Mouse (Mus musculus): ENCODE measurements around the gene Clspn. TPM values are rescaled to one million over a fixed set of nuclear protein-coding genes. Genes with fewer than 3 reads are reported as not detected.

The Clspn gene
- polyA plus RNA-seq (2015; fragmentation: Nextera tagmentation; extraction: Ambion mirVana) = 22.4 and 24.5 TPM in 2 replicates

DNA sequence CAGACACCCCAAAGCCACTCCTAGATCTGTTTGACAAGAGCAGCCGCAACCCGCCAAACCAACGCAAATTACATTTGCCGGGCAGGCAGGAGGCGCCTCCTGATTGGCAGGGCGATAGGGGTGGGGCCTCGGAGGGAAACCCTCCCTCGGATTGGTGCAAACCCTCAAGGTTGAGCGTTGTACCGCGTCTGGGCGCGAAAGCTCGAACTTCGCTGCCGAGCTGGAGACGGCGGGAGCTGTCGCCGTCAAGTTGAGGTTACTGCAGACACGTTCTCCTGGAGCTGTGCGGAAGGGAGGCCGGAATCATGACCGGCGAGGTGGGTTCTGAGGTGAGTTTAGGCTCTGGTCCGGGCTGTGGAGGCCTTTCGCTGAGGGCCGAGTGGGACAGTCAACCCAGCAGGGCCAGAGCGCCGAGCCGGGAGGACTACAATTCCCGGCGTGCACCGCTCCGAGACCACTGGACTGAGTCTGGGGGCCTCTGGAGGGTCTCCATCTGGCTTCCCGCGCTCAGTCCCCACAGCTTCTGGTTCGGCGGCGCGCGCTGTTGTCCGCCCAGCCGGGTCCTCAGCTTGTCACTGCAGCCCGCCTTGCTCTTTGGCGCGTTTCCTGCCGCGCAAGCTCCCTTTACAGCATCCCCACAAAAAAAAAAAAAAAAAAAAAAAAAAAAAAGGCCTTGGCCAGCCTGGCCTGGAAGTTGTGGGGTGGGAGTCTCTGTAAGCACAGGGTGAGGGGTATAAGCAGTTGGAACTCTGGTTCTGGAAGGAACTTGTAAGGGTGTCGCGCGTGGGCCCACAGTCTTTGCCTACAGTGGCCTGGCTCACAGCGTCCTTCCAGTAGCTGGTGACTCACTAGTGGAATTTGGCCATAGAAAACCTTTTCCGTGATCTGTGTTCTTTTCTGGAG, at the start of gene Clspn:
Clspn (plus strand) TSS at position 127 of the 903 bp plus-strand sequence.
- Histone ChIP-seq H3K9me3 (no peaks in the 10 kb centered on the region), H3K4me3 (peak within 1 kb of the TSS; percentile 73), H3K9ac (peak within 1 kb of the TSS; percentile 84), H3K36me3 (peaks cover 20% of the 10 kb centered on the region), H3K27me3 (replicated peaks) (no peaks in the 10 kb centered on the region), H3K4me2 (peak within 1 kb of the TSS; percentile 78), H3K27ac (replicated peaks) (peak within 1 kb of the TSS; percentile 55; the same call in 1 of the 2 replicates), H3K4me1 (peaks cover 24% of the 10 kb centered on the region)
- 1% methylated on average over 54 of the region's 54 CpGs for WGBS
- peak; percentile 89 for ATAC-seq (ENCODE audit: extremely low read depth, insufficient number of reproducible peaks, low FRiP score, low TSS enrichment)

DNA sequence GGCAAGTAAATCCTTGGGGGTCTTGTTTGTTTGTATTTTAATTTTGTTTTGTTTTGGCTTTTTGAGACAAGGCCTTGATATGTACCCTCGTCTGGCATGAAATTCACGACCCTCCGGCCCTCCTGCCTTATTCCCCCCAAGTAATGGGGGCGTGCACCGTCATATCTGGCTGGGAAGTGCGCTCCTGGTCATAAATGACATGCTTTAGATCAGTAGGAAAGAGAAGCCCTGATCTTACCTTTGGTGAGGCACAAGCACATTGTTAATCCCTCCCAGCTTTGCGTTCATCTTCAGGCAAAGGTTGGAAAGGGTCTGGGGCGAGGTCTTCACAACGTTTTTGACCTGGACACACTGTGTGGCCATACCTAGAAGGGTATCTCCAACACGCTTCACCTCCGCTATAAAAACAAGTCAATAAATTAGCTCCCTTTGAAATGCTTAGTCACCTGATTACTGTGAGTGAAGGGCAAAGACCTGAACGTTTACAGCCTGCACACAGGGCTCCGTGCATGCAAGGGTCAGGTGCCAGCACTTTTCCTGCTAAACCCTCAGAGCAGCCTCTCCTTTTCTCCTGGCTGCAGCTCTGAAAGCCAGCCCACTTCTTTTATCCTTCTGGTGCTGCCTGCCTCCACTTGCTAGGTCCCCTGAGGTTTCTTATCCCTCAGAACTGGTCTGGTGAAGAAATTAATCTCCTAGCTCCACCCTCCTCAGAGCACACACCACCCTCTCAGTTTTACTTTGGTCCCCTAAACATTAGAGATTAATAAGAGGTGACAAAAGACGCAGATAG, 48.4 kb upstream of the Clspn start:
- Histone ChIP-seq H3K4me2 (no peak overlapping the region), H3K9ac (no peak overlapping the region), H3K27ac (replicated peaks) (no peak overlapping the region), H3K9me3 (no peaks in the 10 kb centered on the region), H3K36me3 (peaks cover 21% of the 10 kb centered on the region), H3K4me3 (no peak overlapping the region), H3K27me3 (replicated peaks) (no peaks in the 10 kb centered on the region), H3K4me1 (no peaks in the 10 kb centered on the region; the same call in 1 of the 2 replicates)
- 64% methylated on average over 14 of the region's 14 CpGs for WGBS
- no peak for ATAC-seq (ENCODE audit: extremely low read depth, insufficient number of reproducible peaks, low FRiP score, low TSS enrichment)

DNA sequence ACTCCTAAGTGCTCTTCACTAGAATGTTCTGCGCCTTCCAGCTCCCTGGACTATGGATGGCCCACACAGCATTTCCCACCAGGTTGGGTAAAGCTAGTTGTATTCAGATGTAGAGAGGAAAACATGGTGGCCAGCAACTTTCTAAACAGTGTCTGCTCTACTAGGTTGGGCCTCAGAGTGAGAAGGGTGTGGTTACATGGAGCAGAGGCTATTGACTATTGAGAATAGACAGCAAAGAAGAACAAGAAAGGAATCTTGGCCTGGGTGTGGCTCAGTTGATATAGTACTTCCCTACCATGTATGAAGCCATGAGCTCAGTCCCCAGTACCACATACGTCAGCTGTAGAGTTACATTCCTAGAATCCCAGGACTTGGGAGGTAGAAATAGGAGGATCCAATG, 47.7 kb upstream of the Clspn start:
- no peak overlapping the region for H3K4me2 ChIP-seq
- ATAC-seq (ENCODE audit: extremely low read depth, insufficient number of reproducible peaks, low FRiP score, low TSS enrichment) = no peak
- no peak overlapping the region for H3K4me3 ChIP-seq
- H3K36me3 ChIP-seq = peaks cover 21% of the 10 kb centered on the region
- H3K27ac ChIP-seq (replicated peaks) = no peak overlapping the region
- H3K9me3 ChIP-seq = no peaks in the 10 kb centered on the region
- H3K9ac ChIP-seq = no peak overlapping the region
- WGBS = 81% methylated on average over 2 of the region's 2 CpGs
- H3K4me1 ChIP-seq = no peaks in the 10 kb centered on the region; the same call in 1 of the 2 replicates
- H3K27me3 ChIP-seq (replicated peaks) = no peaks in the 10 kb centered on the region

DNA sequence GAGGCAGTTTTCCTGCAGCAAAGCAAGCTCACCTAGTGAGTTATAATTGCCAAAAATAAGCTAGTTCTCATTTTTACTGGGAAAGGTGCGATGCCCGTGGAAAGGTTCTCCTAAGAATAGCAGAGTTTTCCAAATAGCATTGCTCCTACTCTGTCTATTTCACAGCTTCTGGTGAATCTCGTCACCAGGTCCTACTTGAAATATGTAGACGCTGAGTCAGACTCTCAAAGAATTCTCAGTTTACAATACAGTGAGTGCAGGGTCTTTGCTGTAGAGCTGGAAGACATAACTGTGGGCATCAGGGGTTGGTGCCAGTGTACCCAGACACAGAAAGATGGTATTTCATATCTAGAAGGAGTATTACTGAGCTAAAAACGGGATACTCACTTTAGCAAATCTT, 45.7 kb upstream of the Clspn start:
- no peak for ATAC-seq (ENCODE audit: extremely low read depth, insufficient number of reproducible peaks, low FRiP score, low TSS enrichment)
- peaks cover 23% of the 10 kb centered on the region for H3K36me3 ChIP-seq
- H3K4me3 ChIP-seq = no peak overlapping the region
- no peak overlapping the region for H3K27ac ChIP-seq (replicated peaks)
- no peaks in the 10 kb centered on the region; the same call in 1 of the 2 replicates for H3K4me1 ChIP-seq
- 76% methylated on average over 5 of the region's 5 CpGs for WGBS
- H3K9me3 ChIP-seq = no peaks in the 10 kb centered on the region
- H3K9ac ChIP-seq = no peak overlapping the region
- H3K27me3 ChIP-seq (replicated peaks) = no peaks in the 10 kb centered on the region
- no peak overlapping the region for H3K4me2 ChIP-seq

DNA sequence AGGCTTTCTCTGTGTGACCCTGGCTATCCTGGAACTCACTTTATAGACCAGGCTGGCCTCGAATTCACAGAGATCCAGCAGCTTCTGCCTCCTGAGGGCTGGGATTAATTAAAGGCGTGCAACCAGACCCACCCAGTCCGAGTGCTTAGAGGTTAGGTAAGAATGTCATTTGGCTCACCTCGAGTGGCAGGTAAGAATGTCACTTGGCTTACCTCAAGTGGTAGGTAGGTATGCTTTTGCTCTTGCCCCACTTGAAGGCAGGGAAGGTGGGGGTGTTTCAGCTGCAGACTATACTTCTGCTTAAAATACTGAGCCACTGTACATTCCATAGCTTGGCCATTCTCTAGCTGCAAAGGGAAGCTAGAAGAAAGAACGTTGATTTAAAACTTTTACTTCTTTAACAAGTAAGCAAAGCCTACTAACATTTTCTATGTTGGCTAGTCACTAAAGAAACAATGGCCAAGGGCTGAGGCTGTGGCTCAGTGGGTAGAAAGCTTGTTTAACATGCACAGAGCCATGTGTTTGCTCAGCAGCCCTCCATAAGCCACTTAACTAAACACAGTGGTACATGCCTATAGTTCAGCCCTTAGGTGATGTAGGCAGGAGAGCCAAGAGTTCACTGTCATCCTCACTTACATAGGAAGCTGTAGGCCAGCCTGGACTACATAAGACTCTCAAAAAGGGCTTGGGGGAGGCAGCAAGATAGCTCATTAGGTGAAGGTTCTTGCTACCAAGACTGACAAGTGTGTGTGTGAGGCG, 44.2 kb upstream of the Clspn start:
- ATAC-seq (ENCODE audit: extremely low read depth, insufficient number of reproducible peaks, low FRiP score, low TSS enrichment) = no peak
- Histone ChIP-seq H3K4me2 (no peak overlapping the region), H3K36me3 (peaks cover 18% of the 10 kb centered on the region), H3K9me3 (no peaks in the 10 kb centered on the region), H3K27ac (replicated peaks) (no peak overlapping the region), H3K4me1 (no peaks in the 10 kb centered on the region; the same call in 1 of the 2 replicates), H3K9ac (no peak overlapping the region), H3K4me3 (no peak overlapping the region), H3K27me3 (replicated peaks) (no peaks in the 10 kb centered on the region)
- WGBS = 72% methylated on average over 6 of the region's 6 CpGs

DNA sequence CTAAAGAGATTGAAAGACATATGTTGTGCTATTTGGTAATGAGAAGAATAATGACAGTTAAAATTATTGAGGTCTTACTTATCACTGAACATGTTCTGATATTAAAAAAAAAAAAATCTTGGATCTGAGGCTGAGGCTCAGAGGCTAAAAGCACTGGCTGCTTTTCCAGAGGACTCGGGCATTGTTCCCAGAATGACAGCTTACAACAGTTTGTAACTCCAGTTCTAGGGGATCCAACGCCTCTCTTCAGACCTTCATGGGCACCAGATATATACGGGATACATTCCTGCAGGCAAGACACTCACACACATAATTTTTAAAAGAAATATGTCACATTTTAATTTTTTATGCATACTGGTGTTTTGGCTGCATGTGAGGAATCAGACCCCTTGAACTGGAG, 30.6 kb upstream of the Clspn start:
- no peak for ATAC-seq (ENCODE audit: extremely low read depth, insufficient number of reproducible peaks, low FRiP score, low TSS enrichment)
- Histone ChIP-seq H3K9me3 (no peaks in the 10 kb centered on the region), H3K4me1 (no peaks in the 10 kb centered on the region), H3K4me3 (no peak overlapping the region), H3K27ac (replicated peaks) (no peak overlapping the region), H3K9ac (no peak overlapping the region), H3K36me3 (no peaks in the 10 kb centered on the region), H3K27me3 (replicated peaks) (no peaks in the 10 kb centered on the region), H3K4me2 (no peak overlapping the region)
- WGBS = 70% methylated on average over 3 of the region's 3 CpGs

DNA sequence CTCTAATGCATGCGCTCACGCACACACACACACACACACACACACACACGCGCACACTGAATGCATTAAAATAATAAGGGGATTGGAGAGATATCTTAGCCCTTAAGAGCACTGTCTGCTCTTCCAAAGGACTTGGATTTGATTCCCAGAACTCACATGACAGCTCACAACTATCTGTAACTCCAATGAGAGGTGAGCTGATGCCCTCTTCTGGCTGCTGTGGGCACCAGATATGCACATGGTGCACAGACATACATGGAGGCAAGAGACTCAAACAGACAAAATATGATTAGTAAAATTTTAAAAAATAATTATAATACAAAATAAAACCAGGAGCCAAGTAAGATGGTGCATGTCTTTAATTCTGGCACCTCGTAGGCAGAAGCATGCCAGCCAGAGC, 29.9 kb upstream of the Clspn start:
- 0 out of 2 replicates have a peak, but pooled peaks cover 1% of the 10 kb centered on the region for H3K27me3 ChIP-seq (replicated peaks)
- no peak overlapping the region for H3K9ac ChIP-seq
- no peak for ATAC-seq (ENCODE audit: extremely low read depth, insufficient number of reproducible peaks, low FRiP score, low TSS enrichment)
- no peak overlapping the region for H3K4me2 ChIP-seq
- H3K4me1 ChIP-seq = no peaks in the 10 kb centered on the region
- WGBS = 90% methylated on average over 5 of the region's 5 CpGs
- no peak overlapping the region for H3K4me3 ChIP-seq
- H3K27ac ChIP-seq (replicated peaks) = no peak overlapping the region
- H3K36me3 ChIP-seq = no peaks in the 10 kb centered on the region
- H3K9me3 ChIP-seq = no peaks in the 10 kb centered on the region

DNA sequence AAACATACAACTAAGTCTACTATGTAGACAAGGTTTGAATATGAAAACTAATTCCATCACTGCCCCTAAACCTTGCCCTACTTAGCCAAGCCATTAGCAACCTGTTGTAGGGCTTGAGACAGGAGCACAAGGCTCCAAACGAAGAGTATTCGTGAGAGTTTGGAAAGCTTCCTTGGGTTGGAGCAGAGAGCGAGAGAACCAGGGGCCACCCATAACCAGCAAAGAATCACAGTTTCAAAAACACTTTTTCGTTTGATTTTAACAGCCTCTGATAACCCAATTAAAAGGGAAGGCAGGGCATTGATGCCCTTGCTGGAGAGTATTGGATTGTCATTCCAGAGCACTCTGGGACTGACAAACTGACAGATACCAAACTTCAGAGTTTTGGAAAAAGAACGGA, 24.4 kb upstream of the Clspn start:
- WGBS = 40% methylated on average over 5 of the region's 5 CpGs

DNA sequence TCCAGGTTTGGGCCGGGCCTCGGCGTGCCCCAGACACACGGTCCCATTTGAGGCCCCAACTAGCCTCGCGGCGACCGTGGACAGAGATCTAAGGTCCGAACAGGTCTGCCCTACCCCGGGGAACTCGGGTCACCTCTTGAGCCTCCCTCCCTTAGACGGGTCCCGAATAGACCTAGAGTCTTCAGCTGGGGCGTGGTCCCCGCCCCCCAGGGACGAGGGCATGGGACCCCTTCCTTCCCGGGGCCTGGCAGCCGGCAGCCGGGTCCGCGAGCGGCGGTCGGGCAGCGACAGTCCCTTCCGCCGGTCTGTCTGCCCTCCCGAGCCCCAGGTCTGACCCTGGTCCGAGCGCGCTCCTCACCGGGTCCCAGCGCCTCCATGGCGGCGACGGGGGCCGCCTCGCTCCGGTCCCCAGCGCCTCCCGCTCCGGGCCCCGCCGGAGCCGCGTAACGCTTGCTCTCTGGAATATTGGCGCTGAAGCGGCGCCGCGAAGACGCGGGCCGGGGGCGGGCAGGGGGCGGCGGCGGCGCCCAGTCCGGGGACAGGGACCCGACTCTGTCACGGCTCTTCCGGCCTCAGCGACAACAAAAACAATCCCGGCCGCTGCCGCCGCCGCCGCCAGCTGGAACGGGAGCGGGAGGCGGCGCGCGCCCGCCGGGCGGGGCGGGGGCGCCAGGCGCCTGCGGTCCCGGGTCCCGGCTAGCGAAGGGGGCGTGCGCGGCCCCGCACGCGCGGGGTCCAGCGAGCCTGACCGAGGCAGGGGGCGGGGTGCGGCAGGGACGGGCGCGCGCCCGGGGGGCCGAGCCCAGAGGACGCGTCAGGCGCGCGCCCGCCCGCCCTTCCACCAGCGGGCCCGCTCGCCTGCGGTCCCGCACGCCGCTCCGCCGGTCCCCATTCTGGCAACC, 23.7 kb upstream of the Clspn start, which contains the start of gene Ago4:
Ago4 (minus strand) TSS at position 646 of the 902 bp plus-strand sequence.
- ATAC-seq (ENCODE audit: extremely low read depth, insufficient number of reproducible peaks, low FRiP score, low TSS enrichment) = peak; percentile 77
- no peaks in the 10 kb centered on the region for H3K9me3 ChIP-seq
- WGBS = under 1% methylated on average over 99 of the region's 120 CpGs
- peak within 1 kb of the TSS; percentile 85 for H3K4me3 ChIP-seq
- H3K27ac ChIP-seq (replicated peaks) = no peak within 1 kb of the TSS
- peaks cover 6% of the 10 kb centered on the region for H3K4me1 ChIP-seq
- H3K36me3 ChIP-seq = no peaks in the 10 kb centered on the region
- peak within 1 kb of the TSS; percentile 90 for H3K9ac ChIP-seq
- H3K4me2 ChIP-seq = peak within 1 kb of the TSS; percentile 95
- peaks cover 17% of the 10 kb centered on the region; the same call in 1 of the 2 replicates for H3K27me3 ChIP-seq (replicated peaks)

More for the DNA sequence above, 24.4 kb upstream of the Clspn start:
- Histone ChIP-seq H3K4me3 (peak overlapping the region; percentile 85), H3K4me2 (peak overlapping the region; percentile 95), H3K27me3 (replicated peaks) (peaks cover 12% of the 10 kb centered on the region; the same call in 1 of the 2 replicates), H3K9me3 (no peaks in the 10 kb centered on the region), H3K9ac (peak overlapping the region; percentile 90), H3K27ac (replicated peaks) (no peak overlapping the region), H3K4me1 (peaks cover 6% of the 10 kb centered on the region), H3K36me3 (no peaks in the 10 kb centered on the region)
- ATAC-seq (ENCODE audit: extremely low read depth, insufficient number of reproducible peaks, low FRiP score, low TSS enrichment) = no peak

DNA sequence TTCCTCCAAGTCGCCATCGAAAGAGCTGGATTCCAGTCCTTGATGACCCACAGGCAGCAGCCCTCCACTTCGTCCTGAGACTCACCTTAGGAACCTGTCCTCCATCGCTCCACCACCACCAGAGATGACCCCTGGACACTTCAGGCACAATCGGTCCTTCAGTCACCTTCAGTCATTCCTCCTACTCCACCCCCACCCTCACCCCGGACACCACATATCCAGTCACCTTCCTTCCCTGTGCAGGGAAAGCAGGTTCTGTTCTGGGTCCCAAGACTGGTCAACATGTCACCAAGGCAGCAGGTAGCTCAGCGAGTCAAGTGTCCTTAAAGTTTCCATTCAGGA, 23.0 kb upstream of the Clspn start:
- Histone ChIP-seq H3K9ac (peak overlapping the region; percentile 90), H3K27me3 (replicated peaks) (peaks cover 17% of the 10 kb centered on the region; the same call in 1 of the 2 replicates), H3K4me1 (peaks cover 6% of the 10 kb centered on the region), H3K27ac (replicated peaks) (no peak overlapping the region), H3K4me3 (peak overlapping the region; percentile 85), H3K4me2 (peak overlapping the region; percentile 95), H3K9me3 (no peaks in the 10 kb centered on the region), H3K36me3 (no peaks in the 10 kb centered on the region)
- 11% methylated on average over 7 of the region's 7 CpGs for WGBS
- ATAC-seq (ENCODE audit: extremely low read depth, insufficient number of reproducible peaks, low FRiP score, low TSS enrichment) = no peak
